Mouse (Mus musculus): ENCODE data around the gene Cdh4.

DNA sequence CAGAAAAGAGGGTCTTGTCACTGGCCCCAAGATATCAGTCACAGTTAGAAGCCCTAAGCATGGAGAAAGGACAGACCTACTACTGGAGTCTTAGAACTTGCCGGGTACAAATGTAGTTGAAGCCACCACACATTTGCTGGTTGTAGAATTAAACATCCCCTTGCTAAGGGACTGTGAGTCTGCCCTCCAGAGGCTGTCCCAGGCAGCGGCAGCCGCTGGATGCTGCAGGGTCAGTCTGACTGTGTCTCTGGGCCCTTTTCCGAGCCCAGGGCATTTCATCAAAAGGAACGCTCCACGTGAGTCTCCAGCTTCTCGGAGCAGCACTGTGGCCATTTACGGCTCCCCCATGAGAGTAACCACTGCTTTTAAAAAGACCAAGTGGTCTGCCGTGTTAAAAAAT, 221.4 kb downstream of the Cdh4 start:
- TF ChIP-seq CTCF (conservative IDR thresholded peaks at IDR 0.05; ENCODE audit: low read length) (no peak), POU5F1 (IDR thresholded peaks at IDR 0.05; ENCODE audit: borderline replicate concordance, low read length) (no peak), NANOG (IDR thresholded peaks at IDR 0.05; ENCODE audit: borderline replicate concordance, low read length) (no peak)

Data from E14TG2a.4 (cell line).